Mouse (Mus musculus): ENCODE data around the gene Fig4. TPM values are rescaled to one million over a fixed set of nuclear protein-coding genes. Genes with fewer than 3 reads are reported as not detected.

Fig4 gene
- polyA plus RNA-seq, 1 experiment from 2014 or later: 53.7 TPM

GRCm38 (mm10) chr10:41291021-41291420 lies 12.0 kb downstream of the Fig4 start:
- no peak for ATAC-seq (replicated peaks; ENCODE audit: insufficient number of reproducible peaks, insufficient read depth, low FRiP score, low read depth)
- Histone ChIP-seq H3K36me3 (no peaks in the 10 kb centered on the region), H3K9me3 (replicated peaks) (no peaks in the 10 kb centered on the region), H3K4me1 (replicated peaks) (peaks cover 40% of the 10 kb centered on the region), H3K4me3 (no peak overlapping the region), H3K27ac (no peak overlapping the region), H3K4me2 (no peak overlapping the region), H3K9ac (no peak overlapping the region), H3K27me3 (no peaks in the 10 kb centered on the region)
- WGBS: 71% methylated on average over 2 of the region's 2 CpGs

DNA sequence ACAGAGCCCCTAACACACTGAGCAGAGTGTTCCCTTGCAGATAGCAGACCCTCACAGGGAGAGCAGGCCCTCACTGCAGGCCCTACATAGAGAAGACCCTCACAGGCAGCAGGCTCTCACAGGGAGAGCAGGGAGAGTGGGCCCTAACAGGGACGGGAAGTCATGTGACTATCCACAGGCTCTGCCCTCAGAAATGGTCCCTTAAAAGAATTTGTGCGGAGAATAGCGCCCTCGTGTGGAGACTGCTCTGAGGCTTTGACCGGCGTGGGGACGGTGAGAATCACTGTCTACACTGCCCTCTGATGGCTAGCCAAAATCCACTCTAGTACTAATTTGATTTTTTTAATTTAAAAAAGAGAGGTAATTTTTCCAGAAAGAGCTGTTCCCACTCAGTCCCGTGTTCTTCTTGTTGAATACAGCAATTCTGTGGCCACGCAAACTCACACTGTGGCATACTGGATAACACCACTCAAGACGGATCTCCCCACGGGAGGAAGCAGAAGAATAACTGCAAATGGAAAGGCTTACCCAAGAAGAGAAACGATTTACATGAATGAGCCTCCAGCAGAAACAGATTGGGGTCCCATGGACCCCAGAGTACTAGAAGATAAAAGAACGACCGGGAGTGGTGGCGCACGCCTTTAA lies 14.2 kb downstream of the Fig4 start:
- 0 out of 2 replicates have a peak overlapping the region, but pooled peaks have one; percentile 21 for H3K27ac ChIP-seq
- WGBS: 38% methylated on average over 16 of the region's 16 CpGs
- peak; percentile 47; the same call in 1 of the 2 replicates for ATAC-seq (replicated peaks; ENCODE audit: insufficient number of reproducible peaks, insufficient read depth, low FRiP score, low read depth)
- H3K9ac ChIP-seq: peak overlapping the region; percentile 26; the same call in 1 of the 2 replicates
- peaks cover 27% of the 10 kb centered on the region for H3K4me1 ChIP-seq (replicated peaks)
- peak overlapping the region; percentile 35; the same call in 1 of the 2 replicates for H3K4me2 ChIP-seq
- no peaks in the 10 kb centered on the region for H3K27me3 ChIP-seq
- H3K36me3 ChIP-seq: peaks cover 14% of the 10 kb centered on the region
- H3K4me3 ChIP-seq: no peak overlapping the region
- no peaks in the 10 kb centered on the region for H3K9me3 ChIP-seq (replicated peaks)

DNA sequence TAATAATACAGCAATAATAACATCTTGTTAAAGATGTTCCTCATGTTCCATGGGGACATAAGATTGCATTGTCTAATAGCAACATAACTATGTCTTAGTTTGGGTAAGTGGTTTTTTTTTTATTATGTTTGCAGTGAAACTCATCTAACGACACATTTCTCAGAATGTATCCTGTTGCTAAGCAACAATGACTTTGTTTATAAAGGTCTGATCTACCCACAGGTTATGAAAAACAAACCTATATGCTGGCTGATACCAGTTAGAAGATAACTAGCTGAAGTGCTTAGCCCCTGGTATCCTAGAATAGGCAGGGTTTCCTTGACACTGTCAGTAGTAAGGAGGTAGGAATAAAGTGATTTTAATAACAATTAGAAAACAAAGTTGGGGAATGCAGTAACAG lies 15.0 kb downstream of the Fig4 start:
- Histone ChIP-seq H3K27ac (no peak overlapping the region), H3K9ac (no peak overlapping the region), H3K36me3 (peaks cover 17% of the 10 kb centered on the region), H3K9me3 (replicated peaks) (no peaks in the 10 kb centered on the region), H3K4me2 (no peak overlapping the region), H3K27me3 (no peaks in the 10 kb centered on the region), H3K4me1 (replicated peaks) (peaks cover 19% of the 10 kb centered on the region), H3K4me3 (no peak overlapping the region)
- WGBS: 55% methylated on average over 1 of the region's 1 CpGs
- ATAC-seq (replicated peaks; ENCODE audit: insufficient number of reproducible peaks, insufficient read depth, low FRiP score, low read depth): no peak

DNA sequence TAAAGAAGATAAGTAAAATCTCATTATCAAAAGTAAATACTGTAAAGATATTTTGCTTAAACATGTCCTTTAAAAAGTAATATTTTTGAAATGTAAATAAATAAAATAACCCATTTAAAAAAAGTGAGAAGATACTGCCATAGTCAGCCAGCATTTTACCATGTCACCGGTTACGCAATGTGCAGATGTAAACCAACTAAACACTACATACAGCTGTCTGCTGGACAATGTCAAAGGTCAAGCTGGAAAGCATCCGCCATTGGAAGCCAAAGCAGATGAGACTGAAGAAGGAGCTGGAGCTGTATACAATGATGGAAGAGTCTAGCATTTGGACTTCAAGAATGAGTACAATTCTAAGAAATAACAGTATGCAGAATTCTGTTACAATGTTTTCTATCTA lies 15.4 kb downstream of the Fig4 start:
- no peak for ATAC-seq (replicated peaks; ENCODE audit: insufficient number of reproducible peaks, insufficient read depth, low FRiP score, low read depth)
- H3K9me3 ChIP-seq (replicated peaks): no peaks in the 10 kb centered on the region

DNA sequence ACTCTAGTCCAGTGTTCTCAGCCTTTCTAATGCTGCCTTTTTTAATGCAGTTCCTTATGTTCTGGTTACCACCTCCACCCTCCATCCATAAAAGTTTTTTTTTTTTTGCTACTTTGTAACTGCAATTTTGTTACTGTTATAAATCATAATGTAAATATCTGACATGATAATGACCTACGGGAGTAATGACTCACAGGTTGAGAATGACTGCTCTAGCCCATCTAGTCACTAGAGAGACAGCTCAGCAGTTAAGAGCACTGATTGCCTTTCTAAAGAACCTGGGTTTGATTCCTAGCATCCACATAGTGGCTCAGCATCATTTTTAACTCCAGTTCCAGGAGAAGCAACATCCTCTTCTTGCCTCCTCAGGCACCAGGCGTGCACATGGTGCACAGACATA lies 21.0 kb downstream of the Fig4 start:
- Histone ChIP-seq H3K27me3 (no peaks in the 10 kb centered on the region), H3K27ac (no peak overlapping the region), H3K36me3 (peaks cover 22% of the 10 kb centered on the region), H3K4me1 (replicated peaks) (0 out of 2 replicates have a peak, but pooled peaks cover 2% of the 10 kb centered on the region), H3K4me2 (no peak overlapping the region), H3K4me3 (no peak overlapping the region), H3K9me3 (replicated peaks) (no peaks in the 10 kb centered on the region), H3K9ac (no peak overlapping the region)
- WGBS: 71% methylated on average over 2 of the region's 2 CpGs
- ATAC-seq (replicated peaks; ENCODE audit: insufficient number of reproducible peaks, insufficient read depth, low FRiP score, low read depth): no peak

More for the DNA sequence above, 15.4 kb downstream of the Fig4 start:
- peaks cover 18% of the 10 kb centered on the region for H3K4me1 ChIP-seq (replicated peaks)
- WGBS: 82% methylated on average over 3 of the region's 3 CpGs
- H3K4me3 ChIP-seq: no peak overlapping the region
- no peak overlapping the region for H3K27ac ChIP-seq
- H3K9ac ChIP-seq: no peak overlapping the region
- peaks cover 20% of the 10 kb centered on the region for H3K36me3 ChIP-seq
- no peaks in the 10 kb centered on the region for H3K27me3 ChIP-seq
- no peak overlapping the region for H3K4me2 ChIP-seq

GRCm38 (mm10) chr10:41280796-41281195 lies 22.3 kb downstream of the Fig4 start:
- ATAC-seq (replicated peaks; ENCODE audit: insufficient number of reproducible peaks, insufficient read depth, low FRiP score, low read depth): no peak
- H3K9me3 ChIP-seq (replicated peaks): no peaks in the 10 kb centered on the region
- no peak overlapping the region for H3K4me2 ChIP-seq

GRCm38 (mm10) chr10:41280177-41280576 lies 22.9 kb downstream of the Fig4 start:
- Histone ChIP-seq H3K36me3 (peaks cover 30% of the 10 kb centered on the region), H3K4me3 (no peak overlapping the region), H3K9me3 (replicated peaks) (no peaks in the 10 kb centered on the region), H3K27ac (no peak overlapping the region), H3K27me3 (no peaks in the 10 kb centered on the region), H3K4me2 (no peak overlapping the region), H3K9ac (no peak overlapping the region), H3K4me1 (replicated peaks) (0 out of 2 replicates have a peak, but pooled peaks cover 2% of the 10 kb centered on the region)
- 39% methylated on average over 6 of the region's 6 CpGs for WGBS
- no peak for ATAC-seq (replicated peaks; ENCODE audit: insufficient number of reproducible peaks, insufficient read depth, low FRiP score, low read depth)

More at GRCm38 (mm10) chr10:41280796-41281195, 22.3 kb downstream of the Fig4 start:
- Histone ChIP-seq H3K27ac (no peak overlapping the region), H3K27me3 (no peaks in the 10 kb centered on the region), H3K36me3 (peaks cover 31% of the 10 kb centered on the region), H3K4me1 (replicated peaks) (0 out of 2 replicates have a peak, but pooled peaks cover 2% of the 10 kb centered on the region), H3K4me3 (no peak overlapping the region), H3K9ac (no peak overlapping the region)
- 77% methylated on average over 2 of the region's 2 CpGs for WGBS

- no peaks in the 10 kb centered on the region for H3K27me3 ChIP-seq
- H3K4me1 ChIP-seq (replicated peaks): 0 out of 2 replicates have a peak, but pooled peaks cover 2% of the 10 kb centered on the region
- no peak for ATAC-seq (replicated peaks; ENCODE audit: insufficient number of reproducible peaks, insufficient read depth, low FRiP score, low read depth)
- H3K9ac ChIP-seq: no peak overlapping the region
- H3K27ac ChIP-seq: no peak overlapping the region
- H3K4me2 ChIP-seq: no peak overlapping the region
- H3K36me3 ChIP-seq: peaks cover 17% of the 10 kb centered on the region
- no peak overlapping the region for H3K4me3 ChIP-seq
- WGBS: 100% methylated on average over 1 of the region's 1 CpGs
- H3K9me3 ChIP-seq (replicated peaks): no peaks in the 10 kb centered on the region
Measured at GRCm38 (mm10) chr10:41278808-41279207, 24.3 kb downstream of the Fig4 start.

DNA sequence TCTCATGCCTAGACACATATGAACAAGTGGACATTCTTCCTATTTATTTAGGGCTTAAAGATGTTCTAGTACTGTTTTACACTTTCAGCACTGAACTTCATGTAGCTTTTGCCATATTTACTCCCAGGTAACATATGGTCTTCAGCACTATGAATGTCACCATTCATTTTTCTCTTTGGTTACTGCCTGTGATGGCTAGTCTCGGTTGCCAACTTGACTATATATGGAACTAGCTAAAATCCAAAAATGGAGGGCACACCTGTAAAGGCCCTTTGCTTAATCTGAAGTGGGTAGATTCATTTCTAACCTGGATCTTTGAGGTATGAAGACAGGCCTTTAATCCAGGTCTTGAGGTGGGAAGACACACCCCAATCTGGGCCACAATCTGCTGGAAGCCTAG lies 28.2 kb downstream of the Fig4 start:
- no peak overlapping the region for H3K4me2 ChIP-seq
- no peak for ATAC-seq (replicated peaks; ENCODE audit: insufficient number of reproducible peaks, insufficient read depth, low FRiP score, low read depth)
- H3K27me3 ChIP-seq: no peaks in the 10 kb centered on the region
- no peaks in the 10 kb centered on the region for H3K9me3 ChIP-seq (replicated peaks)
- H3K4me3 ChIP-seq: no peak overlapping the region
- 0 out of 2 replicates have a peak, but pooled peaks cover 2% of the 10 kb centered on the region for H3K4me1 ChIP-seq (replicated peaks)
- peaks cover 13% of the 10 kb centered on the region for H3K36me3 ChIP-seq
- 93% methylated on average over 1 of the region's 1 CpGs for WGBS
- H3K27ac ChIP-seq: no peak overlapping the region
- no peak overlapping the region for H3K9ac ChIP-seq

GRCm38 (mm10) chr10:41271860-41272259 lies 31.2 kb downstream of the Fig4 start:
- Histone ChIP-seq H3K27me3 (no peaks in the 10 kb centered on the region), H3K9me3 (replicated peaks) (no peaks in the 10 kb centered on the region), H3K27ac (no peak overlapping the region), H3K36me3 (peaks cover 34% of the 10 kb centered on the region), H3K4me1 (replicated peaks) (no peaks in the 10 kb centered on the region), H3K4me3 (no peak overlapping the region), H3K9ac (no peak overlapping the region), H3K4me2 (no peak overlapping the region)
- WGBS: 53% methylated on average over 7 of the region's 7 CpGs
- no peak for ATAC-seq (replicated peaks; ENCODE audit: insufficient number of reproducible peaks, insufficient read depth, low FRiP score, low read depth)

- Histone ChIP-seq H3K4me3 (no peak overlapping the region), H3K4me1 (replicated peaks) (peaks cover 9% of the 10 kb centered on the region; the same call in 1 of the 2 replicates), H3K9me3 (replicated peaks) (no peaks in the 10 kb centered on the region), H3K4me2 (no peak overlapping the region), H3K27ac (no peak overlapping the region), H3K27me3 (no peaks in the 10 kb centered on the region), H3K36me3 (peaks cover 19% of the 10 kb centered on the region), H3K9ac (no peak overlapping the region)
- ATAC-seq (replicated peaks; ENCODE audit: insufficient number of reproducible peaks, insufficient read depth, low FRiP score, low read depth): no peak
Measured at GRCm38 (mm10) chr10:41261889-41262288, 41.2 kb downstream of the Fig4 start.

DNA sequence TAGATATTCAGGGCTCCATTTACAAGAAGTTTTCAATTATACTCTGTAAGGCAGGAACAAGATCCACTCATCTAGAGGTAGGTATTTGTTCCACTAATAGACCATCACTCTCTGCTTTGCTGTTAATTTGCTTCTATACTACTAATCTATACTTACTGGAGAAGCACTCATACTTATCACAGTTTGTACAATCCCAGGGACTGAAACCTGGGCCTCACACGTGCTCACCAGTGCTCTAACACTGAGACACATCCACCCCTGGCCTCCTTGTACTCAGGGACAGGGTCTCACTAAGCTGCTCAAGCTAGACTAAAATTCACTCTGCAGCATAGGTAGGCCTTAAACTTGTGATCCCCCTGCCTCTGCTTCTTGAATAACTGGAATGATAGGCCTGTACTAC lies 41.8 kb downstream of the Fig4 start:
- no peaks in the 10 kb centered on the region for H3K9me3 ChIP-seq (replicated peaks)
- H3K36me3 ChIP-seq: peaks cover 21% of the 10 kb centered on the region
- no peak overlapping the region for H3K9ac ChIP-seq
- H3K27ac ChIP-seq: no peak overlapping the region
- no peak overlapping the region for H3K4me2 ChIP-seq
- no peak for ATAC-seq (replicated peaks; ENCODE audit: insufficient number of reproducible peaks, insufficient read depth, low FRiP score, low read depth)
- no peaks in the 10 kb centered on the region for H3K27me3 ChIP-seq
- no peak overlapping the region for H3K4me3 ChIP-seq
- WGBS: 22% methylated on average over 1 of the region's 1 CpGs
- peaks cover 9% of the 10 kb centered on the region; the same call in 1 of the 2 replicates for H3K4me1 ChIP-seq (replicated peaks)
